Mouse (Mus musculus): ENCODE data around the gene Faf1.

DNA sequence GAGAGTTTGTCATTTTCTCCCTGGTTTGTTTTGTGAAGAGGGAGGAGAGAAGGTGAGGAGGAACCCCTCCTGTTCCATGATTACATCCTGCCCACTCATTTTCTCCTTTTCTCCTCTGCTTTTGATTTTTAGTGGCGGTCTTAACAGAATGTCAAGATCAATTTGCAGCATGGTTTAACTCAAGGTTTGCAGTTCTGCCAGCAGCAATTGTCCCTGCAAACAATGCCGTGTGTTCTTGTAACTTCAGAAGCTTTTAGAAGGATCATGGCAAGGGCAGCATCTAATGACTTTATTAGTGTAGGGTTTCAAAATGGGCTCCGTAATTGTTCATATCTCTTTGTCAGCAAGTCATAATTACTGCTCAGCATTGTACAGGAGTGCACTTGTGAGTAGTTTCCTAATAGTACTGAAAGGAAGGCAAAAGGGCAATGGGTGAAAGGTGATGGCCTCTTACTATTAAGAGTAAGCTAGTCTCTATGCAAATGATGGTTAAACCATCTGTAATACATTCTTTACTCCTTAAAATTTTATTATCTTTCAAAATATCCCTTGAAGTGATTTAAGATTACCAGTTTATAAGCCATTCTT lies 192.6 kb downstream of the Faf1 start:
- TF ChIP-seq POLR2A (IDR thresholded peaks at IDR 0.05; ENCODE audit: low read depth, low read length) (no peak), CTCF (conservative IDR thresholded peaks at IDR 0.05 in 1 of 2, IDR thresholded peaks at IDR 0.05 in 1 of 2; ENCODE audit: low read depth in 2 of 2, low read length in 2 of 2) (no peak), JUND (conservative IDR thresholded peaks at IDR 0.05; ENCODE audit: low read depth, low read length) (no peak), CHD1 (IDR thresholded peaks at IDR 0.05; ENCODE audit: low read depth, low read length) (no peak), SIN3A (IDR thresholded peaks at IDR 0.05; ENCODE audit: low read length) (no peak), PAX5 (IDR thresholded peaks at IDR 0.05; ENCODE audit: low read length) (no peak), USF1 (IDR thresholded peaks at IDR 0.05; ENCODE audit: low read depth, low read length) (no peak)
